Mouse (Mus musculus): ENCODE results near the gene Pde7b.

DNA sequence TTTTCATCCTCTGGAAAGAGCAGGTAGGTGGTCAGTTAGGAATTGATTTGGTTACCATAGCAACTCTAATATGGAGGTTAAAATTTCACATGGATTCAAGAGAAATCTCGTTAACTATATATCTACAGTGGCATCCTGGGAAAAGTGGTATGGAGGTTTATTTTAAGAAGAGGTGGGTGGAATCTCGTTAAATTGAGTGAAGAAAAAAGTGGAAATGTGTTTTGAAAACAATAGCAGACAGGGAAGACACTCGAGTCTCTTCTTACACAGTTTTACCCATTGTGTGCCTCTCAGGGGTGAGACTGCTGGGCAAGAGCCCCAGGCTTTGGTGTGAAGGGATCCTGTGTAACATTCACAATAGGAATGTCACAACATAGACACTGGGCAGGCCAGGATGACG lies 56.3 kb downstream of the Pde7b start:
- TF ChIP-seq CTCF (conservative IDR thresholded peaks at IDR 0.05; ENCODE audit: insufficient read depth, insufficient read length, low read depth, low read length): no peak
- TF ChIP-seq POLR2A (IDR thresholded peaks at IDR 0.05; ENCODE audit: low read depth, low read length): no peak
